Mouse (Mus musculus) G1E (cell line): ENCODE results near the gene Trf.

Experiments
- CTCF ChIP-seq: IDR thresholded peaks from 2 replicates; pipeline ENCODE4 v1.5.1; 2012; ENCODE audit warnings: low read depth, low read length, inconsistent platforms, mixed read lengths
- GATA1 ChIP-seq: IDR thresholded peaks from 2 replicates; pipeline ENCODE4 v1.6.1; 2012; ENCODE audit warnings: borderline replicate concordance, low read length, inconsistent platforms, mixed read lengths
- POLR2AphosphoS5 ChIP-seq: IDR thresholded peaks from 2 replicates; pipeline ENCODE4 v1.6.1; 2012; ENCODE audit warnings: low read depth, low read length, inconsistent platforms; ENCODE audit not compliant: insufficient replicate concordance
- TAL1 ChIP-seq: conservative IDR thresholded peaks from 2 replicates; pipeline ENCODE4 v1.6.1; 2012; ENCODE audit warnings: low read depth, low read length, inconsistent platforms, mixed read lengths

DNA sequence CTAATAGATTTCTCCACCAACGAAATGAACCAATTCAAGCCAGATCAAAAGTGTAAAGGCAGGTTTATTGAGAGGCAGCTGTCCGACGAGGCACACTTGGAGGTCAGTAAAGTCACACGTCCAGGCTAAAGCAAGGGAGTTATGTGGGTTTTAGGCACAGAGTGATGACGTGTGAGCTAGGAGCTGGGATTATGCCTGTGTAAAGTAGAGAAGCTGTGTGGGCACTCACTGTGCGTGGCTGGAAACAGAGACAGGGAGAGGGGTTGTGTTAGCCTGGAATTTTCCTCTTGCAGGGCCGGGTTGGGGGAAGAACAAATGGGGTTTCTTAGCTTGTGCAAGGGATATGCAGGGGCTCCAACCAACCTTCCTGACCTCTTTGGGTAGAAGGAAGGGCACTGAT, 61.5 kb downstream of the Trf start:
- no peak for TF ChIP-seq CTCF
- TF ChIP-seq TAL1, result no peak
- no peak for TF ChIP-seq GATA1
- TF ChIP-seq POLR2AphosphoS5, result no peak
